Mouse (Mus musculus) heart, adult 2 months (tissue): ENCODE results near the gene Akap9.

Experiments used
- CTCF ChIP-seq: fragments of 200-600 bp; IDR thresholded peaks from 2 replicates; pipeline ENCODE4 v1.8.1; 2022; ENCODE audit warnings: antibody characterized with exemption, mild to moderate bottlenecking, moderate library complexity
- EP300 ChIP-seq: fragments of 200-500 bp; IDR thresholded peaks from 2 replicates; pipeline ENCODE4 v1.6.1; 2011; ENCODE audit warnings: low read depth, low read length, control low read depth; ENCODE audit not compliant: insufficient read depth
- POLR2A ChIP-seq: fragments of 200-500 bp; IDR thresholded peaks from 2 replicates; pipeline ENCODE4 v1.6.1; 2011; ENCODE audit warnings: mild to moderate bottlenecking, low read depth, low read length, control low read depth; ENCODE audit not compliant: insufficient read depth

DNA sequence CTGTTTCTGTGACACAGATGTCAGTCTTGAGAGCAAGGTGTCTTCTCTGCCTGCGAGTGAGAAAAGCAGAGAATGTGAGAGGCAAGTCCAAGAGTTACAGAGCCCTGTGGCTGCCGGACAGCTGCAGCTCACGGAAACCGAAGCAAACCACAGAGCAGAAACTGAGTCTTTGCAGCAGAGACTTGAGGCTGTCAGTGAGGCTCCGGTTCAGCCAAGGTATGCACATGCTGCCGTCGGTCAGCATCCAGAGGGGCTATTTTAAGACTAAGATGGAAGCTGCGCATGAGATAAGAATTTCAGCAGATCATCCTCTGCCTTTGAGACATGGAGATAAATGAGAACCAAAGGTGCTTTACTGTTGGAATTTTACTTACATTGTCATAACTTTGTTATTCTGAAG lies 48.3 kb downstream of the Akap9 start:
- TF ChIP-seq CTCF (no peak), EP300 (no peak), POLR2A (no peak)
